ENCODE assay signal across 12 mouse cellular contexts in the genomic region with DNA sequence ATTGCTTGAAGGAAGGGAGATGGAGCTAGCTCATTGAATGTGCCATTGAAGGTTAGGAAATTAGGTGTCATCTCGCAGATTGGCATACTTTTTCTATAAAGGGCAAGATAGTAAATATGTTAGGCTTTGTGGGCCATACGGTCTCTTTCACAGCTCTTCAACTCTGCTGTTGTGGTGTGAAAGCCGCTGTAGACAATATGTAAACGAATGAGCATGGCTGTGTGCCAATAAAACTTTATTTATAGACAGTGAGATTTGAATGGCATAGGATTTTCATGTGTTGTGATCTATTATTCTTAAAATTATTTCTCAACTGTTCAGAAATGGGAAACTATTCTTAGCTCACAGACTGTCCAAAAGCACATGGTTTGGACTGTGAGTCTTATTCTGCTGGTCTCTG.
"Had no signal": no experiment of that assay in that cellular context is flagged by ENCODE, and none has a peak within 500 bp of the region (broad histone marks: within the 10 kb centered on the region; RNA-seq: fewer than 3 reads in every experiment).

No protein-coding gene starts in this region.

- H3K4me1 ChIP-seq: liver, embryonic 13.5 days had no signal

- H3K9ac ChIP-seq: liver, embryonic 13.5 days; midbrain, embryonic 13.5 days had no signal

- H3K36me3 ChIP-seq: liver, embryonic 13.5 days; midbrain, embryonic 13.5 days had no signal

- ATAC-seq: midbrain, embryonic 13.5 days had no signal

- H3K27me3 ChIP-seq: liver, embryonic 13.5 days; midbrain, embryonic 13.5 days had no signal

- DNase-seq: kidney, adult 18-20 months; kidney, adult 9 months; kidney, postnatal 14 days; kidney, postnatal 4 days; layer of hippocampus, postnatal 36 days; liver, embryonic 13.5 days; lung, adult 2 months; lung, postnatal 10 days; thymus, adult 18-20 months; thymus, postnatal 4 days had no signal

- H3K4me2 ChIP-seq: liver, embryonic 13.5 days; midbrain, embryonic 13.5 days had no signal

- H3K27ac ChIP-seq: left cerebral cortex, adult 2 months; liver, embryonic 13.5 days; midbrain, embryonic 13.5 days had no signal

- H3K4me3 ChIP-seq: left cerebral cortex, adult 2 months; liver, embryonic 13.5 days; midbrain, embryonic 13.5 days had no signal

- H3K9me3 ChIP-seq: liver, embryonic 13.5 days; midbrain, embryonic 13.5 days had no signal
